Mouse (Mus musculus) brain, embryonic 18.5 days (tissue): ENCODE measurements at regions not wholly inside any gene's neighbourhood (a gene's known extent, or its start where the extent isn't known, plus 50 kb on each side); places are given as distances from the start of the nearest gene placed in this dataset.

Experiments
- DNase-seq: peaks from one replicate; pipeline ENCODE4 v3.0.0-alpha.2; 2012; ENCODE audit warnings: low read depth, low spot score

GRCm38 (mm10) chr16:42681196-42681595 is 194.5 kb upstream of the Zbtb20 start:
- DNase-seq: no peak

GRCm38 (mm10) chr16:42677211-42677610 is 198.5 kb upstream of the Zbtb20 start:
- DNase-seq: no peak

- DNase-seq: no peak
These were observed 199.1 kb upstream of the Zbtb20 start for GRCm38 (mm10) chr16:42676406-42677075.

- DNase-seq: no peak
These were observed 200.7 kb upstream of the Zbtb20 start for GRCm38 (mm10) chr16:42675031-42675430.

- no peak for DNase-seq
These were observed 209.1 kb upstream of the Zbtb20 start for GRCm38 (mm10) chr16:42666601-42667000.

- no peak for DNase-seq
These were observed 223.6 kb upstream of the Zbtb20 start for GRCm38 (mm10) chr16:42651904-42652732.

- no peak for DNase-seq
These were observed 225.9 kb upstream of the Zbtb20 start for GRCm38 (mm10) chr16:42649767-42650166.

- no peak for DNase-seq
These were observed 227.0 kb upstream of the Zbtb20 start for GRCm38 (mm10) chr16:42648531-42649142.

GRCm38 (mm10) chr16:42647762-42648161 is 227.9 kb upstream of the Zbtb20 start:
- no peak for DNase-seq

GRCm38 (mm10) chr16:42635766-42636165 is 239.9 kb upstream of the Zbtb20 start:
- DNase-seq: no peak

GRCm38 (mm10) chr16:42627675-42628074 is 248.0 kb upstream of the Zbtb20 start:
- no peak for DNase-seq

- peak; percentile 36 for DNase-seq
These were observed 259.8 kb upstream of the Zbtb20 start for GRCm38 (mm10) chr16:42615920-42616319.

- no peak for DNase-seq
These were observed 263.7 kb upstream of the Zbtb20 start for GRCm38 (mm10) chr16:42612011-42612410.

- no peak for DNase-seq
These were observed 267.3 kb upstream of the Zbtb20 start for GRCm38 (mm10) chr16:42608336-42608735.

- DNase-seq: no peak
These were observed 251.9 kb upstream of the Gap43 start for GRCm38 (mm10) chr16:42592321-42592720.

- no peak for DNase-seq
These were observed 251.1 kb upstream of the Gap43 start for GRCm38 (mm10) chr16:42591530-42591929.

- no peak for DNase-seq
These were observed 245.7 kb upstream of the Gap43 start for GRCm38 (mm10) chr16:42586196-42586595.

GRCm38 (mm10) chr16:42575517-42575946 is 235.1 kb upstream of the Gap43 start:
- DNase-seq: no peak

GRCm38 (mm10) chr16:42574978-42575377 is 234.5 kb upstream of the Gap43 start:
- no peak for DNase-seq

GRCm38 (mm10) chr16:42570246-42570996 is 230.0 kb upstream of the Gap43 start:
- DNase-seq: no peak

GRCm38 (mm10) chr16:42569335-42569734 is 228.9 kb upstream of the Gap43 start:
- DNase-seq: no peak

GRCm38 (mm10) chr16:42549591-42549990 is 209.1 kb upstream of the Gap43 start:
- DNase-seq: no peak
